Comparison of ENCODE assay signal across 8 mouse cellular contexts in the genomic region with DNA sequence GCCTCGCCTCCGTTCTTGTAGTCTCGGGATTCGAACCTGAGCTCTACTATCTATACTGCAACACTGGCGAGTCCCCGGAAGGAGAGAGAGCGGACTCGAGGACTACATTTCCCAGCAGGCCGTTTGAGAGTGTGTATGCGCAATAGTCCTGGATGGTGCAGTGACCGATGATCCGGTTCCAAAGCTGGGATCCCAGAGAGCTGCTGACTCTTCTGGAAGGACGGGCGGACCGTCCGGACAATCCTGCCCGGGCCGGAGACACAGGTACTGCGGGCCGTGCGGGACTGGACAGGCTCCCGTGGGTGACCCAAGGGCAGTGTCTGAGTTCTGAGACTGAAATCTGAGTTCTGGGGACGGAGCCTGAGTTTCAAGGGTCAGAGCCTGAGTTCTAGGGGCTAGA. TPM values are rescaled to one million over a fixed set of nuclear protein-coding genes. Genes with fewer than 3 reads are reported as not detected.
DNase-seq lines count a peak whose midpoint lies in the region; ATAC-seq and TF ChIP-seq lines count a peak whose summit lies in the region.

No protein-coding gene starts in this region.

- H3K27me3 ChIP-seq in MEL (ENCODE audit: control insufficient read depth in 1 of 2, insufficient read depth in 2 of 2, low read length in 2 of 2), result no peaks in the 10 kb centered on the region
- H3K27me3 ChIP-seq in forebrain, embryonic 15.5 days, result no peaks in the 10 kb centered on the region
- H3K27me3 ChIP-seq in neural tube, embryonic 15.5 days (replicated peaks), result no peaks in the 10 kb centered on the region
- H3K27me3 ChIP-seq in testis, adult 2 months (ENCODE audit: control insufficient read depth, insufficient read depth, low read length), result no peaks in the 10 kb centered on the region

- TF ChIP-seq CTCF in MEL (IDR thresholded peaks at IDR 0.05 in 2 of 3, conservative IDR thresholded peaks at IDR 0.05 in 1 of 3; ENCODE audit: control insufficient read depth in 1 of 3, insufficient read depth in 1 of 3, low read depth in 2 of 3, low read length in 3 of 3, poor library complexity in 1 of 3, severe bottlenecking in 1 of 3), result no peak
- no peak for TF ChIP-seq CTCF in lung, adult 2 months (IDR thresholded peaks at IDR 0.05; ENCODE audit: insufficient read depth, low read length)
- no peak for TF ChIP-seq CTCF in testis, adult 2 months (IDR thresholded peaks at IDR 0.05; ENCODE audit: control insufficient read depth, insufficient read depth, insufficient replicate concordance, low read depth, low read length)

- peak; percentile 93 for DNase-seq in MEL (ENCODE audit: low read depth, low spot score)
- DNase-seq in cerebellum, adult 11-12 months, result peak; percentile 89
- peak; percentile 82 to 84 for DNase-seq in heart, postnatal 36 days
- peak; percentile 78 to 92 for DNase-seq in layer of hippocampus, adult 18-20 months (ENCODE audit: low spot score in 2 of 2)
- peak; percentile 81 for DNase-seq in lung, adult 2 months

- peaks cover 21% of the 10 kb centered on the region for H3K79me2 ChIP-seq in MEL (ENCODE audit: control insufficient read depth, insufficient read depth, low read length, poor library complexity)

- peaks cover 4 to 18% of the 10 kb centered on the region in 2 experiments; a peak in 3 of 4 replicates for H3K4me1 ChIP-seq in MEL (ENCODE audit: control insufficient read depth in 1 of 2, insufficient read depth in 2 of 2, low read length in 2 of 2)
- H3K4me1 ChIP-seq in forebrain, embryonic 15.5 days, result peaks cover 32% of the 10 kb centered on the region
- peaks cover 5% of the 10 kb centered on the region; the same call in 1 of the 2 replicates for H3K4me1 ChIP-seq in lung, adult 2 months (ENCODE audit: control insufficient read depth, insufficient read depth, low read length)
- peaks cover 39% of the 10 kb centered on the region for H3K4me1 ChIP-seq in neural tube, embryonic 15.5 days
- peaks cover 9% of the 10 kb centered on the region for H3K4me1 ChIP-seq in testis, adult 2 months (ENCODE audit: control insufficient read depth, insufficient read depth, low read length)

- no peaks in the 10 kb centered on the region for H3K9me3 ChIP-seq in MEL (replicated peaks; ENCODE audit: insufficient read depth, low read length)
- no peaks in the 10 kb centered on the region for H3K9me3 ChIP-seq in forebrain, embryonic 15.5 days
- no peaks in the 10 kb centered on the region for H3K9me3 ChIP-seq in neural tube, embryonic 15.5 days (replicated peaks)

- peak overlapping the region; percentile 81 to 100 for H3K4me3 ChIP-seq in MEL (ENCODE audit: control insufficient read depth in 1 of 2, insufficient read depth in 1 of 2, low read depth in 2 of 2, low read length in 2 of 2)
- peak overlapping the region; percentile 57 for H3K4me3 ChIP-seq in forebrain, embryonic 15.5 days
- H3K4me3 ChIP-seq in lung, adult 2 months (replicated peaks; ENCODE audit: extremely low read depth, low read depth, low read length), result peak overlapping the region; percentile 92
- H3K4me3 ChIP-seq in neural tube, embryonic 15.5 days (replicated peaks), result peak overlapping the region; percentile 66
- peak overlapping the region; percentile 89 for H3K4me3 ChIP-seq in testis, adult 2 months (ENCODE audit: control insufficient read depth, low read depth, low read length)

- peaks cover 0 to 2% of the 10 kb centered on the region in 2 experiments; a peak in 2 of 4 replicates for H3K36me3 ChIP-seq in MEL (ENCODE audit: control insufficient read depth in 1 of 2, insufficient read depth in 2 of 2, low read length in 2 of 2)
- H3K36me3 ChIP-seq in forebrain, embryonic 15.5 days, result peaks cover 19% of the 10 kb centered on the region; the same call in 1 of the 2 replicates
- H3K36me3 ChIP-seq in neural tube, embryonic 15.5 days, result peaks cover 49% of the 10 kb centered on the region
- H3K36me3 ChIP-seq in testis, adult 2 months (ENCODE audit: control insufficient read depth, insufficient read depth, low read length), result no peaks in the 10 kb centered on the region; the same call in 1 of the 2 replicates

- intact Hi-C loops in heart, postnatal 36 days (cut with DNase I), result no loop called here

- H3K4me2 ChIP-seq in forebrain, embryonic 15.5 days (replicated peaks), result peak overlapping the region; percentile 69
- peak overlapping the region; percentile 82 for H3K4me2 ChIP-seq in neural tube, embryonic 15.5 days

- 5% methylated on average over 23 of the region's 23 CpGs for WGBS in forebrain, embryonic 15.5 days
- WGBS in lung, adult 2 months, result 1% methylated on average over 23 of the region's 23 CpGs
- WGBS in neural tube, embryonic 15.5 days, result 6% methylated on average over 23 of the region's 23 CpGs

- TF ChIP-seq POLR2A in MEL (IDR thresholded peaks at IDR 0.05; ENCODE audit: control insufficient read depth in 1 of 2, insufficient read depth in 1 of 2, low read depth in 1 of 2, low read length in 2 of 2, poor library complexity in 1 of 2), result peak in 1 of 2 experiments; percentile 79; a peak in 3 of 4 replicates
- peak; percentile 88; the same call in 1 of the 2 replicates for TF ChIP-seq POLR2A in lung, adult 2 months (IDR thresholded peaks at IDR 0.05; ENCODE audit: borderline replicate concordance, extremely low read depth, low read depth, low read length)
- peak; percentile 31; the same call in 1 of the 2 replicates for TF ChIP-seq POLR2A in testis, adult 2 months (IDR thresholded peaks at IDR 0.05; ENCODE audit: control insufficient read depth, low read depth, low read length)

- TF ChIP-seq EP300 in MEL (IDR thresholded peaks at IDR 0.05; ENCODE audit: low read depth in 1 of 2, low read length in 2 of 2), result no peak

- no peak for TF ChIP-seq RAD21 in MEL (IDR thresholded peaks at IDR 0.05; ENCODE audit: low read depth, low read length)

- H3K27ac ChIP-seq in MEL (ENCODE audit: control insufficient read depth, low read depth, low read length), result no peak overlapping the region
- H3K27ac ChIP-seq in forebrain, embryonic 15.5 days (replicated peaks), result no peak overlapping the region
- H3K27ac ChIP-seq in neural tube, embryonic 15.5 days (replicated peaks), result peak overlapping the region; percentile 54
- H3K27ac ChIP-seq in testis, adult 2 months (ENCODE audit: control insufficient read depth, insufficient read depth, low read depth, low read length), result 0 out of 2 replicates have a peak overlapping the region, but pooled peaks have one; percentile 44

- ATAC-seq in forebrain, embryonic 15.5 days (replicated peaks), result peak; percentile 46; the same call in 1 of the 2 replicates
- ATAC-seq in neural tube, embryonic 15.5 days (ENCODE audit: low FRiP score), result peak; percentile 58

- H3K9ac ChIP-seq in MEL (ENCODE audit: control insufficient read depth, low read depth, low read length, poor library complexity, severe bottlenecking), result peak overlapping the region; percentile 81
- peak overlapping the region; percentile 73 for H3K9ac ChIP-seq in forebrain, embryonic 15.5 days (replicated peaks)
- peak overlapping the region; percentile 88 for H3K9ac ChIP-seq in neural tube, embryonic 15.5 days (replicated peaks)

RNA-seq across cellular contexts. Expression of gene Apba3, which starts 1.3 kb away (rescaled TPM):
- total RNA-seq in MEL (2012; rRNA removed), result 68.9 and 81.3 TPM in 2 replicates
- polyA plus RNA-seq in MEL (2012; ENCODE audit: insufficient read depth in 1 of 2, insufficient read length in 2 of 2, low read depth in 1 of 2, low replicate concordance in 2 of 2, missing spikeins in 1 of 2), result 10 to 100 TPM in 1 of 2 experiments, not detected in 1; 73.2 TPM
- 33.5 and 37.5 TPM in 2 replicates for polyA plus RNA-seq in forebrain, embryonic 15.5 days (2015; fragmentation: Nextera tagmentation; extraction: Ambion mirVana)
- 100 to 1,000 TPM; 102 to 108 TPM for total RNA-seq in heart, postnatal 36 days (2021)
- total RNA-seq in layer of hippocampus, adult 18-20 months (2021), result 10 to 100 TPM; 39.3 to 40.9 TPM
- 86.4 and 104 TPM in 2 replicates for polyA plus RNA-seq in lung, adult 2 months (2012; rRNA removed)
- polyA plus RNA-seq in neural tube, embryonic 15.5 days (2015; fragmentation: Nextera tagmentation; extraction: Ambion mirVana), result 38.0 and 39.1 TPM in 2 replicates
- polyA plus RNA-seq in testis, adult 2 months (2012; rRNA removed), result 53.5 and 77.2 TPM in 2 replicates

RNA-seq across cellular contexts. Expression of gene Mrpl54, which starts 1.3 kb away (rescaled TPM):
- total RNA-seq in MEL (2012; rRNA removed), result 137 and 150 TPM in 2 replicates
- 100 to 1,000 TPM; 157 to 421 TPM for polyA plus RNA-seq in MEL (2012; ENCODE audit: insufficient read depth in 1 of 2, insufficient read length in 2 of 2, low read depth in 1 of 2, low replicate concordance in 2 of 2, missing spikeins in 1 of 2)
- polyA plus RNA-seq in forebrain, embryonic 15.5 days (2015; fragmentation: Nextera tagmentation; extraction: Ambion mirVana), result 97.3 and 104 TPM in 2 replicates
- total RNA-seq in heart, postnatal 36 days (2021), result 10 to 100 TPM; 95.2 to 97.4 TPM
- 10 to 100 TPM; 36.9 to 40.4 TPM for total RNA-seq in layer of hippocampus, adult 18-20 months (2021)
- polyA plus RNA-seq in lung, adult 2 months (2012; rRNA removed), result 60.1 and 87.9 TPM in 2 replicates
- 155 and 160 TPM in 2 replicates for polyA plus RNA-seq in neural tube, embryonic 15.5 days (2015; fragmentation: Nextera tagmentation; extraction: Ambion mirVana)
- polyA plus RNA-seq in testis, adult 2 months (2012; rRNA removed), result 181 and 261 TPM in 2 replicates

RNA-seq across cellular contexts. Expression of gene Matk, which starts 15.3 kb away (rescaled TPM):
- 0.10 and 0.23 TPM in 2 replicates for total RNA-seq in MEL (2012; rRNA removed)
- polyA plus RNA-seq in MEL (2012; ENCODE audit: insufficient read depth in 1 of 2, insufficient read length in 2 of 2, low read depth in 1 of 2, low replicate concordance in 2 of 2, missing spikeins in 1 of 2), result 1 to 10 TPM in 1 of 2 experiments, not detected in 1; 1.0 TPM
- 22.4 TPM in 2 replicates for polyA plus RNA-seq in forebrain, embryonic 15.5 days (2015; fragmentation: Nextera tagmentation; extraction: Ambion mirVana)
- under 1 TPM; 0.39 to 0.41 TPM for total RNA-seq in heart, postnatal 36 days (2021)
- 100 to 1,000 TPM; 204 to 214 TPM for total RNA-seq in layer of hippocampus, adult 18-20 months (2021)
- 2.7 and 3.3 TPM in 2 replicates for polyA plus RNA-seq in lung, adult 2 months (2012; rRNA removed)
- polyA plus RNA-seq in neural tube, embryonic 15.5 days (2015; fragmentation: Nextera tagmentation; extraction: Ambion mirVana), result 37.1 and 48.3 TPM in 2 replicates
- 3.0 and 3.5 TPM in 2 replicates for polyA plus RNA-seq in testis, adult 2 months (2012; rRNA removed)

RNA-seq across cellular contexts. Expression of gene Tjp3, which starts 23.3 kb away (rescaled TPM):
- 2.5 and 2.9 TPM in 2 replicates for total RNA-seq in MEL (2012; rRNA removed)
- polyA plus RNA-seq in MEL (2012; ENCODE audit: insufficient read depth in 1 of 2, insufficient read length in 2 of 2, low read depth in 1 of 2, low replicate concordance in 2 of 2, missing spikeins in 1 of 2), result 1 to 10 TPM in 1 of 2 experiments, not detected in 1; 4.9 TPM
- 8.5 and 9.0 TPM in 2 replicates for polyA plus RNA-seq in forebrain, embryonic 15.5 days (2015; fragmentation: Nextera tagmentation; extraction: Ambion mirVana)
- total RNA-seq in heart, postnatal 36 days (2021), result under 1 TPM in 1 of 2 experiments, not detected in 1; 0.19 TPM
- 1 to 10 TPM in 1 of 2 experiments, under 1 TPM in 1; 0.62 to 1.7 TPM for total RNA-seq in layer of hippocampus, adult 18-20 months (2021)
- 27.6 and 27.7 TPM in 2 replicates for polyA plus RNA-seq in lung, adult 2 months (2012; rRNA removed)
- polyA plus RNA-seq in neural tube, embryonic 15.5 days (2015; fragmentation: Nextera tagmentation; extraction: Ambion mirVana), result 4.1 and 7.9 TPM in 2 replicates
- 0.56 and 0.99 TPM in 2 replicates for polyA plus RNA-seq in testis, adult 2 months (2012; rRNA removed)

RNA-seq across cellular contexts. Expression of gene Pip5k1c, which starts 24.7 kb away (rescaled TPM):
- 14.1 and 14.4 TPM in 2 replicates for total RNA-seq in MEL (2012; rRNA removed)
- 10 to 100 TPM in 1 of 2 experiments, not detected in 1; 40.5 TPM for polyA plus RNA-seq in MEL (2012; ENCODE audit: insufficient read depth in 1 of 2, insufficient read length in 2 of 2, low read depth in 1 of 2, low replicate concordance in 2 of 2, missing spikeins in 1 of 2)
- polyA plus RNA-seq in forebrain, embryonic 15.5 days (2015; fragmentation: Nextera tagmentation; extraction: Ambion mirVana), result 123 and 127 TPM in 2 replicates
- total RNA-seq in heart, postnatal 36 days (2021), result 10 to 100 TPM; 31.5 to 33.3 TPM
- 100 to 1,000 TPM; 303 to 304 TPM for total RNA-seq in layer of hippocampus, adult 18-20 months (2021)
- polyA plus RNA-seq in lung, adult 2 months (2012; rRNA removed), result 103 and 104 TPM in 2 replicates
- polyA plus RNA-seq in neural tube, embryonic 15.5 days (2015; fragmentation: Nextera tagmentation; extraction: Ambion mirVana), result 116 and 124 TPM in 2 replicates
- polyA plus RNA-seq in testis, adult 2 months (2012; rRNA removed), result 10.1 and 10.4 TPM in 2 replicates

Comparison
In these comparisons a context has a peak if more than half of its experiments do, and no peak if none do; other contexts are left out.
1. H3K27ac ChIP-seq: peak in neural tube, embryonic 15.5 days (single experiment) and testis, adult 2 months (single experiment); none in MEL (single experiment) and forebrain, embryonic 15.5 days (single experiment).
2. Peak in every context shown above with its lines, with median percentiles within 50 percentile points of each other: DNase-seq, H3K4me3 ChIP-seq and H3K9ac ChIP-seq.